ENCODE assay signal across 23 mouse cellular contexts in genomic region chr7:26808592-26808991, GRCm38 (mm10). TPM values are rescaled to one million over a fixed set of nuclear protein-coding genes. Genes with fewer than 3 reads are reported as not detected.
"Had no signal": no experiment of that assay in that cellular context is flagged by ENCODE, and none has a peak within 500 bp of the region (broad histone marks: within the 10 kb centered on the region; RNA-seq: fewer than 3 reads in every experiment).

Gene Cyp2g1, plus strand, starts transcription at chr7:26808892.

- H3K9me3 ChIP-seq: neural tube, embryonic 13.5 days; neural tube, embryonic 15.5 days; stomach, embryonic 15.5 days had no signal

- H3K27ac ChIP-seq: neural tube, embryonic 13.5 days; neural tube, embryonic 15.5 days; stomach, embryonic 15.5 days; stomach, postnatal 0 days had no signal

- H3K4me1 ChIP-seq: neural tube, embryonic 13.5 days; neural tube, embryonic 15.5 days; stomach, embryonic 15.5 days had no signal

- DNase-seq: retina, postnatal 1 day; right cerebral cortex, adult 18-20 months; right cerebral cortex, postnatal 14 days; right cerebral cortex, postnatal 25 days; right cerebral cortex, postnatal 4 days; spleen, adult 18-20 months; thymus, adult 18-20 months; thymus, adult 2 months; thymus, postnatal 14 days; thymus, postnatal 25 days; thymus, postnatal 36 days; thymus, postnatal 4 days had no signal

- H3K4me3 ChIP-seq: neural tube, embryonic 13.5 days; neural tube, embryonic 15.5 days; stomach, embryonic 15.5 days had no signal

- H3K4me2 ChIP-seq: neural tube, embryonic 13.5 days; neural tube, embryonic 15.5 days; stomach, embryonic 15.5 days had no signal

- H3K27me3 ChIP-seq: neural tube, embryonic 13.5 days; neural tube, embryonic 15.5 days; stomach, embryonic 15.5 days had no signal

- H3K9ac ChIP-seq: neural tube, embryonic 13.5 days; neural tube, embryonic 15.5 days; stomach, embryonic 15.5 days had no signal

- H3K36me3 ChIP-seq: neural tube, embryonic 13.5 days; neural tube, embryonic 15.5 days; stomach, embryonic 15.5 days had no signal

RNA-seq across cellular contexts. Expression of gene Cyp2g1, which starts in this region (rescaled TPM):
- polyA plus RNA-seq: neural tube, embryonic 13.5 days; neural tube, embryonic 14.5 days; neural tube, embryonic 15.5 days; small intestine, adult 2 months; spleen, adult 2 months; stomach, embryonic 14.5 days; stomach, embryonic 15.5 days; stomach, embryonic 16.5 days; stomach, postnatal 0 days; testis, adult 2 months; urinary bladder, adult 2 months had no signal
